ENCODE assay signal across 21 mouse cellular contexts in genomic region chr13:106638706-106639385, GRCm38 (mm10).
DNase-seq lines count a peak whose midpoint lies in the region; ATAC-seq and TF ChIP-seq lines count a peak whose summit lies in the region.
"Had no signal": no experiment of that assay in that cellular context is flagged by ENCODE, and none has a peak within 500 bp of the region (broad histone marks: within the 10 kb centered on the region; RNA-seq: fewer than 3 reads in every experiment).

No protein-coding gene starts in this region.

- ATAC-seq in G1E (ENCODE audit: extremely low read depth, insufficient number of reproducible peaks, low FRiP score, poor library complexity, severe bottlenecking): peak; percentile 28; the same call in 1 of the 2 replicates
- peak; percentile 64 for ATAC-seq in liver, embryonic 13.5 days (ENCODE audit: low read depth)
- ATAC-seq in neutrophil, adult 5-6 weeks (ENCODE audit: extremely low read depth, insufficient number of reproducible peaks, low FRiP score, poor library complexity, severe bottlenecking): peak; percentile 26; the same call in 1 of the 2 replicates
- ATAC-seq in kidney, embryonic 14.5 days (ENCODE audit: low FRiP score, low TSS enrichment): no peak
- ATAC-seq: forebrain, embryonic 15.5 days had no signal

- intact Hi-C loops in left cerebral cortex, postnatal 4 days (cut with DNase I): no loop called here

- 43% methylated on average over 7 of the region's 7 CpGs for WGBS in liver, embryonic 13.5 days (ENCODE audit: insufficient replicate concordance)
- 83% methylated on average over 7 of the region's 7 CpGs for WGBS in kidney, embryonic 14.5 days

- DNase-seq in lung, postnatal 25 days (ENCODE audit: low spot score): peak; percentile 1
- DNase-seq in lung, adult 18-20 months: no peak
- DNase-seq in G1E (ENCODE audit: low spot score): no peak
- no peak for DNase-seq in liver, embryonic 13.5 days
- DNase-seq in left cerebral cortex, postnatal 4 days: no peak
- no peak for DNase-seq in thymus, postnatal 36 days
- DNase-seq: adrenal gland, postnatal 25 days; cerebellum, adult 8-10 months; gastrocnemius, postnatal 25 days; kidney, adult 18-20 months; kidney, postnatal 25 days; lung, adult 2 months; right cerebral cortex, postnatal 14 days; thymus, adult 2 months had no signal

- no peak overlapping the region for H3K9ac ChIP-seq in liver, embryonic 13.5 days
- no peak overlapping the region for H3K9ac ChIP-seq in kidney, embryonic 14.5 days (ENCODE audit: low read depth, low read length)
- H3K9ac ChIP-seq: embryonic facial prominence, embryonic 13.5 days; forebrain, embryonic 15.5 days; midbrain, embryonic 12.5 days had no signal

- no peak overlapping the region for H3K4me2 ChIP-seq in liver, embryonic 13.5 days
- no peak overlapping the region for H3K4me2 ChIP-seq in kidney, embryonic 14.5 days (replicated peaks; ENCODE audit: low read depth, low read length)
- H3K4me2 ChIP-seq: embryonic facial prominence, embryonic 13.5 days; forebrain, embryonic 15.5 days; midbrain, embryonic 12.5 days had no signal

- no peaks in the 10 kb centered on the region for H3K27me3 ChIP-seq in G1E (ENCODE audit: insufficient read depth, low read length)
- no peaks in the 10 kb centered on the region for H3K27me3 ChIP-seq in liver, embryonic 13.5 days
- H3K27me3 ChIP-seq in kidney, embryonic 14.5 days (ENCODE audit: control insufficient read depth, insufficient read depth, low read length): no peaks in the 10 kb centered on the region
- H3K27me3 ChIP-seq: embryonic facial prominence, embryonic 13.5 days; forebrain, embryonic 15.5 days; midbrain, embryonic 12.5 days had no signal

- H3K36me3 ChIP-seq in G1E (replicated peaks): no peaks in the 10 kb centered on the region
- H3K36me3 ChIP-seq in liver, embryonic 13.5 days: no peaks in the 10 kb centered on the region
- no peaks in the 10 kb centered on the region for H3K36me3 ChIP-seq in kidney, embryonic 14.5 days (ENCODE audit: control insufficient read depth, insufficient read depth, low read length)
- H3K36me3 ChIP-seq: embryonic facial prominence, embryonic 13.5 days; forebrain, embryonic 15.5 days; midbrain, embryonic 12.5 days had no signal

- H3K4me1 ChIP-seq in G1E (ENCODE audit: insufficient read depth, low read depth, low read length): no peaks in the 10 kb centered on the region
- no peaks in the 10 kb centered on the region for H3K4me1 ChIP-seq in liver, embryonic 13.5 days (replicated peaks)
- no peaks in the 10 kb centered on the region for H3K4me1 ChIP-seq in kidney, embryonic 14.5 days (ENCODE audit: control insufficient read depth, insufficient read depth, low read length)
- H3K4me1 ChIP-seq: embryonic facial prominence, embryonic 13.5 days; forebrain, embryonic 15.5 days; midbrain, embryonic 12.5 days had no signal

- no peak overlapping the region for H3K4me3 ChIP-seq in G1E (ENCODE audit: low read depth, low read length)
- H3K4me3 ChIP-seq in liver, embryonic 13.5 days (replicated peaks): no peak overlapping the region
- no peak overlapping the region for H3K4me3 ChIP-seq in kidney, embryonic 14.5 days (ENCODE audit: low read length)
- H3K4me3 ChIP-seq: embryonic facial prominence, embryonic 13.5 days; forebrain, embryonic 15.5 days; midbrain, embryonic 12.5 days; myocyte had no signal

- H3K9me3 ChIP-seq in G1E (replicated peaks): no peaks in the 10 kb centered on the region
- H3K9me3 ChIP-seq in liver, embryonic 13.5 days (replicated peaks): no peaks in the 10 kb centered on the region
- no peaks in the 10 kb centered on the region for H3K9me3 ChIP-seq in kidney, embryonic 14.5 days (ENCODE audit: control insufficient read depth, low read length)
- H3K9me3 ChIP-seq: embryonic facial prominence, embryonic 13.5 days; forebrain, embryonic 15.5 days; midbrain, embryonic 12.5 days had no signal

- H3K27ac ChIP-seq in liver, embryonic 13.5 days: no peak overlapping the region
- H3K27ac ChIP-seq in kidney, embryonic 14.5 days (ENCODE audit: low read depth, low read length): no peak overlapping the region
- H3K27ac ChIP-seq: embryonic facial prominence, embryonic 13.5 days; forebrain, embryonic 15.5 days; macrophage; midbrain, embryonic 12.5 days had no signal

- no peak for TF ChIP-seq CTCF in G1E (IDR thresholded peaks at IDR 0.05; ENCODE audit: low read depth, low read length)
